ENCODE assay signal across 19 mouse cellular contexts in the genomic region with DNA sequence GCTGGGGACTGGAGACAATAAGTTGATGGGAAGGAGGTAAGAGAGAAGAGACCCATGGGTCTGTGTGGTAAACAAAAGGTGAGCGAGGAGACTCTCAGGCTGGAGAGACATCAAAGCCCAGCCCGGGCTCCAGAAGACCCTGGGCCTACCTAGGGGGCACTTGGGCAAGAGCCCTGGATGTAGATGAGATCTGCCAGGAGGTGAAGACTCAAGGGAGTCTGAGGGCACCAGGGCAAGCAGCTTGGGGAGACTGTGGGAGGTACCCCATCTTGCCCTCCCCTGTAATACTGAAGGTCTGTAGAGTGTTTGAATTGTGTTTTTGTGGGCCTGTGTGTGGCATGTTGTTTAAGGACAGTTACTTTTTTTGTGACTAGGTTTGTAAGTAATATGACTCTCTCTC. TPM values are rescaled to one million over a fixed set of nuclear protein-coding genes. Genes with fewer than 3 reads are reported as not detected.
DNase-seq lines count a peak whose midpoint lies in the region; ATAC-seq and TF ChIP-seq lines count a peak whose summit lies in the region.
"Had no signal": no experiment of that assay in that cellular context is flagged by ENCODE, and none has a peak within 500 bp of the region (broad histone marks: within the 10 kb centered on the region; RNA-seq: fewer than 3 reads in every experiment).

No protein-coding gene starts in this region.

- ATAC-seq in midbrain, embryonic 11.5 days (ENCODE audit: low FRiP score): no peak
- no peak for ATAC-seq in stomach, embryonic 16.5 days (ENCODE audit: insufficient read depth, low FRiP score)
- ATAC-seq: forebrain, embryonic 15.5 days; intestine, postnatal 0 days; midbrain, embryonic 15.5 days had no signal

- H3K9ac ChIP-seq in heart, adult 2 months (ENCODE audit: low read depth, low read length): no peak overlapping the region
- no peak overlapping the region for H3K9ac ChIP-seq in midbrain, embryonic 11.5 days (ENCODE audit: low read length)
- H3K9ac ChIP-seq in stomach, embryonic 16.5 days (ENCODE audit: low read length): no peak overlapping the region
- H3K9ac ChIP-seq: forebrain, embryonic 15.5 days; limb, embryonic 15.5 days; midbrain, embryonic 15.5 days; neural tube, embryonic 15.5 days had no signal

- no peak for TF ChIP-seq EP300 in heart, adult 2 months (IDR thresholded peaks at IDR 0.05; ENCODE audit: insufficient read depth, low read depth, low read length)

- no peaks in the 10 kb centered on the region for H3K36me3 ChIP-seq in heart, adult 2 months (ENCODE audit: control insufficient read depth, insufficient read depth, low read length)
- no peaks in the 10 kb centered on the region for H3K36me3 ChIP-seq in midbrain, embryonic 10.5 days
- no peaks in the 10 kb centered on the region for H3K36me3 ChIP-seq in midbrain, embryonic 11.5 days (ENCODE audit: control insufficient read depth, insufficient read depth, low read length)
- H3K36me3 ChIP-seq in stomach, embryonic 16.5 days (ENCODE audit: control insufficient read depth, insufficient read depth, low read length): no peaks in the 10 kb centered on the region
- H3K36me3 ChIP-seq: forebrain, embryonic 15.5 days; limb, embryonic 15.5 days; midbrain, embryonic 15.5 days; neural tube, embryonic 15.5 days had no signal

- no peak for TF ChIP-seq POLR2A in heart, adult 2 months (IDR thresholded peaks at IDR 0.05; ENCODE audit: insufficient read depth, low read depth, low read length)

- peaks cover 28% of the 10 kb centered on the region for H3K4me1 ChIP-seq in heart, adult 2 months (ENCODE audit: control insufficient read depth, insufficient read depth, low read length)
- H3K4me1 ChIP-seq in midbrain, embryonic 10.5 days: peaks cover 46% of the 10 kb centered on the region
- peaks cover 14% of the 10 kb centered on the region for H3K4me1 ChIP-seq in midbrain, embryonic 11.5 days (ENCODE audit: control insufficient read depth, insufficient read depth, low read length)
- peaks cover 24% of the 10 kb centered on the region for H3K4me1 ChIP-seq in stomach, embryonic 16.5 days (ENCODE audit: control insufficient read depth, insufficient read depth, low read length)

- H3K79me2 ChIP-seq in heart, adult 2 months (replicated peaks; ENCODE audit: control insufficient read depth, insufficient read depth, low read length): no peaks in the 10 kb centered on the region

- no peak overlapping the region for H3K4me3 ChIP-seq in heart, adult 2 months
- no peak overlapping the region for H3K4me3 ChIP-seq in layer of hippocampus, adult 2 months
- H3K4me3 ChIP-seq in midbrain, embryonic 10.5 days: no peak overlapping the region
- H3K4me3 ChIP-seq in midbrain, embryonic 11.5 days (ENCODE audit: low read depth, low read length): no peak overlapping the region
- no peak overlapping the region for H3K4me3 ChIP-seq in stomach, embryonic 16.5 days (replicated peaks; ENCODE audit: low read length)
- H3K4me3 ChIP-seq: forebrain, embryonic 15.5 days; heart, embryonic 12.5 days; limb, embryonic 15.5 days; midbrain, embryonic 15.5 days; neural tube, embryonic 15.5 days had no signal

- no peak for DNase-seq in heart, adult 2 months
- no peak for DNase-seq in heart, adult 18-20 months
- DNase-seq in layer of hippocampus, adult 2 months (ENCODE audit: low spot score in 2 of 2): no peak
- DNase-seq in layer of hippocampus, adult 9-11 months: no peak
- DNase-seq in midbrain, embryonic 10.5 days (ENCODE audit: low spot score): no peak
- no peak for DNase-seq in midbrain, embryonic 11.5 days (ENCODE audit: low spot score, missing footprints)
- DNase-seq in spleen, postnatal 4 days (ENCODE audit: low spot score in 2 of 2): no peak
- DNase-seq: B cell, adult 2 months; right cerebral cortex, adult 18-20 months; right cerebral cortex, postnatal 4 days; thymus, postnatal 14 days had no signal

- intact Hi-C loops in heart, adult 2 months (cut with DNase I): no loop called here

- no peaks in the 10 kb centered on the region for H3K27me3 ChIP-seq in heart, adult 2 months (ENCODE audit: control insufficient read depth, insufficient read depth, low read length)
- peaks cover 9% of the 10 kb centered on the region for H3K27me3 ChIP-seq in midbrain, embryonic 10.5 days (ENCODE audit: low read depth, poor library complexity, severe bottlenecking)
- no peaks in the 10 kb centered on the region for H3K27me3 ChIP-seq in midbrain, embryonic 11.5 days (ENCODE audit: control insufficient read depth, insufficient read depth, low read length)
- no peaks in the 10 kb centered on the region for H3K27me3 ChIP-seq in stomach, embryonic 16.5 days (ENCODE audit: control insufficient read depth, insufficient read depth, low read length)
- H3K27me3 ChIP-seq: forebrain, embryonic 15.5 days; heart, embryonic 12.5 days; limb, embryonic 15.5 days; midbrain, embryonic 15.5 days; neural tube, embryonic 15.5 days had no signal

- TF ChIP-seq CTCF in heart, adult 2 months (IDR thresholded peaks at IDR 0.05): no peak
- no peak for TF ChIP-seq CTCF in layer of hippocampus, adult 2 months (conservative IDR thresholded peaks at IDR 0.05)

- WGBS in heart, adult 2 months: 84% methylated on average over 2 of the region's 2 CpGs
- WGBS in midbrain, embryonic 10.5 days: 94% methylated on average over 2 of the region's 2 CpGs
- WGBS in midbrain, embryonic 11.5 days: 78% methylated on average over 2 of the region's 2 CpGs
- WGBS in stomach, embryonic 16.5 days: 71% methylated on average over 2 of the region's 2 CpGs

- peak overlapping the region; percentile 65 for H3K27ac ChIP-seq in heart, adult 2 months
- peak overlapping the region; percentile 71 for H3K27ac ChIP-seq in layer of hippocampus, adult 2 months
- 0 out of 2 replicates have a peak overlapping the region, but pooled peaks have one; percentile 52 for H3K27ac ChIP-seq in midbrain, embryonic 10.5 days (replicated peaks)
- no peak overlapping the region for H3K27ac ChIP-seq in midbrain, embryonic 11.5 days (ENCODE audit: low read depth, low read length)
- peak overlapping the region; percentile 43 for H3K27ac ChIP-seq in stomach, embryonic 16.5 days (ENCODE audit: low read length)
- H3K27ac ChIP-seq: macrophage; midbrain, embryonic 15.5 days; neural tube, embryonic 15.5 days had no signal

- H3K9me3 ChIP-seq in midbrain, embryonic 10.5 days (replicated peaks): no peaks in the 10 kb centered on the region
- no peaks in the 10 kb centered on the region for H3K9me3 ChIP-seq in midbrain, embryonic 11.5 days (ENCODE audit: control insufficient read depth, low read length)
- no peaks in the 10 kb centered on the region for H3K9me3 ChIP-seq in stomach, embryonic 16.5 days (replicated peaks; ENCODE audit: control insufficient read depth, low read length)
- H3K9me3 ChIP-seq: forebrain, embryonic 15.5 days; heart, embryonic 12.5 days; limb, embryonic 15.5 days; midbrain, embryonic 15.5 days; neural tube, embryonic 15.5 days had no signal

- H3K4me2 ChIP-seq in midbrain, embryonic 11.5 days: no peak overlapping the region
- no peak overlapping the region for H3K4me2 ChIP-seq in stomach, embryonic 16.5 days (ENCODE audit: low read depth, low read length)
- H3K4me2 ChIP-seq: forebrain, embryonic 15.5 days; heart, embryonic 12.5 days; limb, embryonic 15.5 days; midbrain, embryonic 15.5 days; neural tube, embryonic 15.5 days had no signal

RNA-seq across cellular contexts. Expression of gene Pim3, which starts 3.3 kb away (rescaled TPM):
- total RNA-seq in heart, adult 2 months (2021): 100 to 1,000 TPM in 1 of 2 experiments, 10 to 100 TPM in 1; 95.3 to 133 TPM
- polyA plus RNA-seq in heart, adult 2 months (2012; rRNA removed): 45.6 and 58.8 TPM in 2 replicates
- total RNA-seq in heart, adult 18-20 months (2021): 100 to 1,000 TPM in 1 of 2 experiments, 10 to 100 TPM in 1; 97.9 to 139 TPM
- total RNA-seq in layer of hippocampus, adult 2 months (2021): 10 to 100 TPM; 29.9 to 37.9 TPM
- polyA plus RNA-seq in midbrain, embryonic 10.5 days (2016; fragmentation: Nextera tagmentation; extraction: Ambion mirVana): 36.9 TPM in 2 replicates
- polyA plus RNA-seq in midbrain, embryonic 11.5 days (2014; fragmentation: Nextera tagmentation; extraction: Ambion mirVana): 30.1 and 30.5 TPM in 2 replicates
- polyA plus RNA-seq in stomach, embryonic 16.5 days (2015; fragmentation: Nextera tagmentation; extraction: Ambion mirVana): 58.3 and 59.0 TPM in 2 replicates

RNA-seq across cellular contexts. Expression of gene Creld2, which starts 39.3 kb away (rescaled TPM):
- 10 to 100 TPM; 23.6 to 24.7 TPM for total RNA-seq in heart, adult 2 months (2021)
- 13.6 and 19.9 TPM in 2 replicates for polyA plus RNA-seq in heart, adult 2 months (2012; rRNA removed)
- total RNA-seq in heart, adult 18-20 months (2021): 10 to 100 TPM; 19.6 to 28.7 TPM
- 10 to 100 TPM; 21.4 to 26.5 TPM for total RNA-seq in layer of hippocampus, adult 2 months (2021)
- 94.7 and 110 TPM in 2 replicates for polyA plus RNA-seq in midbrain, embryonic 10.5 days (2016; fragmentation: Nextera tagmentation; extraction: Ambion mirVana)
- 72.5 and 81.7 TPM in 2 replicates for polyA plus RNA-seq in midbrain, embryonic 11.5 days (2014; fragmentation: Nextera tagmentation; extraction: Ambion mirVana)
- 105 and 128 TPM in 2 replicates for polyA plus RNA-seq in stomach, embryonic 16.5 days (2015; fragmentation: Nextera tagmentation; extraction: Ambion mirVana)

RNA-seq across cellular contexts. Expression of gene Alg12, which starts 39.6 kb away (rescaled TPM):
- 1 to 10 TPM; 7.2 to 8.7 TPM for total RNA-seq in heart, adult 2 months (2021)
- polyA plus RNA-seq in heart, adult 2 months (2012; rRNA removed): 11.0 and 17.5 TPM in 2 replicates
- total RNA-seq in heart, adult 18-20 months (2021): 1 to 10 TPM; 8.3 to 8.8 TPM
- 10 to 100 TPM; 10.1 to 13.3 TPM for total RNA-seq in layer of hippocampus, adult 2 months (2021)
- 11.7 and 11.9 TPM in 2 replicates for polyA plus RNA-seq in midbrain, embryonic 10.5 days (2016; fragmentation: Nextera tagmentation; extraction: Ambion mirVana)
- polyA plus RNA-seq in midbrain, embryonic 11.5 days (2014; fragmentation: Nextera tagmentation; extraction: Ambion mirVana): 10.8 and 11.0 TPM in 2 replicates
- 13.1 and 14.0 TPM in 2 replicates for polyA plus RNA-seq in stomach, embryonic 16.5 days (2015; fragmentation: Nextera tagmentation; extraction: Ambion mirVana)
